In the genomic region with DNA sequence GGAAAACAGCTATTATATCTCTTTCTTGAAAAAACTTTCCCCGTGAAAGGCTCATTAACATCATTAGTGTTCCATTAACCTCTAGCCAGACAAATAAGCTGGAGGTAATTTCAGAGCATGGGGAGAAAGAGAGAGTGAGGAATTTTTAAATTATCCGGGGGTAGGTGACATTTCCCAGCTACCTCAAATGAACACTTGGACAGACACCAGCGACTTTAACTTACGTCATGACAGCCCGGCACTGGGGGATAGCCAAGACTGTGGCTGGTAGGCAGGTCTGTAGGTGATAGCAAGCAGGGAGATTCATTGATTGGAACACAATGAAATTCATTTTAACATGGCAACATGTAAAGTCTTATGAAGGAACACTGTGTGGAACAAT, we compare ENCODE assay signal across 22 mouse cellular contexts.
DNase-seq lines count a peak whose midpoint lies in the region; ATAC-seq and TF ChIP-seq lines count a peak whose summit lies in the region.
"Had no signal": no experiment of that assay in that cellular context is flagged by ENCODE, and none has a peak within 500 bp of the region (broad histone marks: within the 10 kb centered on the region; RNA-seq: fewer than 3 reads in every experiment).

No protein-coding gene starts in this region.

- H3K9me3 ChIP-seq in midbrain, embryonic 11.5 days (ENCODE audit: control insufficient read depth, low read length) = no peaks in the 10 kb centered on the region
- H3K9me3 ChIP-seq in midbrain, embryonic 14.5 days (ENCODE audit: control insufficient read depth, low read length) = no peaks in the 10 kb centered on the region
- H3K9me3 ChIP-seq: embryonic facial prominence, embryonic 12.5 days; G1E; kidney, embryonic 15.5 days; lung, embryonic 15.5 days; midbrain, embryonic 10.5 days; stomach, embryonic 15.5 days had no signal

- no peak for TF ChIP-seq CTCF in cortical plate, adult 2 months (IDR thresholded peaks at IDR 0.05; ENCODE audit: extremely low read depth, insufficient read depth, low read length)

- H3K4me1 ChIP-seq in midbrain, embryonic 11.5 days (ENCODE audit: control insufficient read depth, insufficient read depth, low read length) = no peaks in the 10 kb centered on the region
- H3K4me1 ChIP-seq in midbrain, embryonic 14.5 days (ENCODE audit: control insufficient read depth, insufficient read depth, low read length) = no peaks in the 10 kb centered on the region
- peaks cover 5% of the 10 kb centered on the region for H3K4me1 ChIP-seq in cortical plate, adult 2 months (ENCODE audit: control insufficient read depth, insufficient read depth, low read length)
- H3K4me1 ChIP-seq: embryonic facial prominence, embryonic 12.5 days; kidney, embryonic 15.5 days; lung, embryonic 15.5 days; midbrain, embryonic 10.5 days; stomach, embryonic 15.5 days had no signal

- ATAC-seq in midbrain, embryonic 11.5 days (ENCODE audit: low FRiP score) = no peak
- ATAC-seq in midbrain, embryonic 14.5 days (ENCODE audit: low FRiP score, low TSS enrichment) = no peak
- ATAC-seq: hindbrain, embryonic 16.5 days; intestine, embryonic 16.5 days had no signal

- no peaks in the 10 kb centered on the region for H3K36me3 ChIP-seq in midbrain, embryonic 11.5 days (ENCODE audit: control insufficient read depth, insufficient read depth, low read length)
- H3K36me3 ChIP-seq in midbrain, embryonic 14.5 days (ENCODE audit: control insufficient read depth, insufficient read depth, low read length) = no peaks in the 10 kb centered on the region
- H3K36me3 ChIP-seq: embryonic facial prominence, embryonic 12.5 days; G1E; kidney, embryonic 15.5 days; lung, embryonic 15.5 days; midbrain, embryonic 10.5 days; stomach, embryonic 15.5 days had no signal

- H3K27me3 ChIP-seq in midbrain, embryonic 11.5 days (ENCODE audit: control insufficient read depth, insufficient read depth, low read length) = no peaks in the 10 kb centered on the region
- no peaks in the 10 kb centered on the region for H3K27me3 ChIP-seq in midbrain, embryonic 14.5 days (ENCODE audit: control insufficient read depth, insufficient read depth, low read length)
- H3K27me3 ChIP-seq: embryonic facial prominence, embryonic 12.5 days; kidney, embryonic 15.5 days; lung, embryonic 15.5 days; stomach, embryonic 15.5 days had no signal

- no peak for TF ChIP-seq POLR2A in cortical plate, adult 2 months (IDR thresholded peaks at IDR 0.05; ENCODE audit: extremely low read depth, insufficient read depth, low read length)

- no peak overlapping the region for H3K4me2 ChIP-seq in midbrain, embryonic 11.5 days
- H3K4me2 ChIP-seq in midbrain, embryonic 14.5 days (ENCODE audit: low read length) = no peak overlapping the region
- H3K4me2 ChIP-seq: embryonic facial prominence, embryonic 12.5 days; kidney, embryonic 15.5 days; lung, embryonic 15.5 days; stomach, embryonic 15.5 days had no signal

- DNase-seq in cerebellum, adult 9-10 months = peak; percentile 58
- no peak for DNase-seq in cerebellum, adult 8-10 months
- DNase-seq in frontal cortex, postnatal 36 days (ENCODE audit: low spot score in 2 of 2) = peak; percentile 50 to 55
- DNase-seq in frontal cortex, postnatal 25 days (ENCODE audit: low spot score in 2 of 2) = no peak
- peak; percentile 19 for DNase-seq in midbrain, embryonic 11.5 days (ENCODE audit: low spot score, missing footprints)
- no peak for DNase-seq in midbrain, embryonic 14.5 days
- DNase-seq in ovary, postnatal 36 days (ENCODE audit: low spot score) = no peak
- DNase-seq: adrenal gland, postnatal 25 days; kidney, postnatal 4 days; lung, postnatal 4 days; thymus, adult 2 months had no signal

- 88% methylated on average over 5 of the region's 5 CpGs for WGBS in midbrain, embryonic 11.5 days
- 89% methylated on average over 5 of the region's 5 CpGs for WGBS in midbrain, embryonic 14.5 days

- H3K9ac ChIP-seq in midbrain, embryonic 11.5 days (ENCODE audit: low read length) = no peak overlapping the region
- no peak overlapping the region for H3K9ac ChIP-seq in midbrain, embryonic 14.5 days (replicated peaks; ENCODE audit: low read length)
- H3K9ac ChIP-seq: embryonic facial prominence, embryonic 12.5 days; kidney, embryonic 15.5 days; liver, embryonic 14.5 days; lung, embryonic 15.5 days; stomach, embryonic 15.5 days had no signal

- no peak overlapping the region for H3K27ac ChIP-seq in midbrain, embryonic 11.5 days (ENCODE audit: low read depth, low read length)
- no peak overlapping the region for H3K27ac ChIP-seq in midbrain, embryonic 14.5 days (replicated peaks; ENCODE audit: low read depth, low read length)
- peak overlapping the region; percentile 74; the same call in 1 of the 2 replicates for H3K27ac ChIP-seq in cortical plate, adult 2 months (ENCODE audit: insufficient read depth, low read length)
- H3K27ac ChIP-seq: embryonic facial prominence, embryonic 12.5 days; kidney, embryonic 15.5 days; liver, embryonic 14.5 days; lung, embryonic 15.5 days; midbrain, embryonic 10.5 days; stomach, embryonic 15.5 days had no signal

- H3K4me3 ChIP-seq in midbrain, embryonic 11.5 days (ENCODE audit: low read depth, low read length) = no peak overlapping the region
- no peak overlapping the region for H3K4me3 ChIP-seq in midbrain, embryonic 14.5 days (replicated peaks; ENCODE audit: low read depth, low read length)
- H3K4me3 ChIP-seq in cortical plate, adult 2 months (ENCODE audit: insufficient read depth, low read length) = no peak overlapping the region
- H3K4me3 ChIP-seq: embryonic facial prominence, embryonic 12.5 days; erythroblast, embryonic 14.5 days; kidney, embryonic 15.5 days; lung, embryonic 15.5 days; midbrain, embryonic 10.5 days; stomach, embryonic 15.5 days had no signal

Comparison
In these comparisons a context has a peak if more than half of its experiments do, and no peak if none do; other contexts are left out.
1. DNase-seq: peak in cerebellum, adult 9-10 months (single experiment), frontal cortex, postnatal 36 days (2 of 2) and midbrain, embryonic 11.5 days (single experiment); none in cerebellum, adult 8-10 months (single experiment), frontal cortex, postnatal 25 days (0 of 2), midbrain, embryonic 14.5 days (single experiment) and ovary, postnatal 36 days (single experiment).